Mouse (Mus musculus): ENCODE measurements at regions not wholly inside any gene's neighbourhood (a gene's known extent, or its start where the extent isn't known, plus 50 kb on each side); places are given as distances from the start of the nearest gene placed in this dataset.
A peak's percentile ranks its signal among the peaks of the same experiment; 100 is the strongest.

DNA sequence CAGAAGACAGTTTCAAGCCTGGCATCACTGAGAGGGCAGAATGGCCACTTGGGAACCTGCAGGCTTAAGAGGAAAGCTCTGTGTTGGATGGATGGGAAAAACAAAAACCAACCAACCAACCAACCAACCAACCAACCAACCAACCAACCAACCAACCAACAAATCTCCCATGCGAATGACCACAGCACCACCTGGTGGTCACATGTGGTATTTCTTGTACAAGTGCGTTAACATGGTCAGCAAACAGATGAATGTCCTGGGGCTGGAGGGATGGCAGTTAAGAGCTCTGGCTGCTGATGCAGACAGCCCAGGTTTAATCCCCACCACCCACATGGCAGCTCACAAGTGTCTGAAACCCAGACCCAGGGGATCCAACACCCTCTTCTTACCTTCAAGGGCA lies 52.7 kb upstream of the Top1 start:
- TF ChIP-seq POLR2A (IDR thresholded peaks at IDR 0.05; ENCODE audit: insufficient read depth, low read length) = no peak
- TF ChIP-seq CTCF (IDR thresholded peaks at IDR 0.05; ENCODE audit: low read depth, low read length) = peak; percentile 47
- no peak for TF ChIP-seq EP300 (IDR thresholded peaks at IDR 0.05; ENCODE audit: insufficient read depth, low read depth, low read length)
